Mouse (Mus musculus) hindbrain, postnatal 0 days (tissue): ENCODE measurements around the gene Mindy4. TPM values are rescaled to one million over a fixed set of nuclear protein-coding genes. Genes with fewer than 3 reads are reported as not detected.

ENCODE experiments used
- ATAC-seq: fragments of 200-750 bp; cut with Nextera tagmentation; 2 replicates; pipeline ENCODE4 v1.8.0; 2017; ENCODE audit warnings: mild to moderate bottlenecking, moderate TSS enrichment, moderate library complexity
- DNase-seq: peaks from one replicate; pipeline ENCODE4 v3.0.0-alpha.2; 2015; ENCODE audit warnings: low spot score
- H3K27ac ChIP-seq: fragments of 300-500 bp; sonication (generic); 2 replicates; pipeline ENCODE4 v1.5.1; 2014; ENCODE audit warnings: mild to moderate bottlenecking
- H3K27me3 ChIP-seq: fragments of 300-500 bp; sonication (generic); 2 replicates; pipeline ENCODE4 v1.6.1; 2014; ENCODE audit warnings: low read length, mixed read lengths; ENCODE audit not compliant: insufficient read depth
- H3K36me3 ChIP-seq: fragments of 300-500 bp; sonication (generic); 2 replicates; pipeline ENCODE4 v1.6.1; 2014; ENCODE audit warnings: low read length, mixed read lengths; ENCODE audit not compliant: insufficient read depth
- H3K4me1 ChIP-seq: fragments of 300-500 bp; sonication (generic); 2 replicates; pipeline ENCODE4 v1.6.1; 2014; ENCODE audit warnings: antibody characterized with exemption, low read length, mixed read lengths; ENCODE audit not compliant: insufficient read depth
- H3K4me2 ChIP-seq: fragments of 300-500 bp; sonication (generic); 2 replicates; pipeline ENCODE4 v1.6.1; 2014; ENCODE audit warnings: low read depth, mild to moderate bottlenecking, low read length, moderate library complexity, mixed read lengths
- H3K4me3 ChIP-seq: fragments of 300-500 bp; sonication (generic); 2 replicates; pipeline ENCODE4 v1.5.1; 2014; ENCODE audit warnings: low read length
- H3K9ac ChIP-seq: fragments of 300-500 bp; sonication (generic); replicated peaks from 2 replicates; pipeline ENCODE4 v1.6.1; 2014; ENCODE audit warnings: mild to moderate bottlenecking, low read length, moderate library complexity, mixed read lengths
- H3K9me3 ChIP-seq: fragments of 300-500 bp; sonication (generic); 2 replicates; pipeline ENCODE4 v1.6.1; 2016; ENCODE audit warnings: low read length, mixed read lengths
- CTCF ChIP-seq: IDR thresholded peaks from 2 replicates; pipeline ENCODE4 v1.5.1; 2016; ENCODE audit warnings: antibody characterized with exemption, control low read depth, low read depth
- WGBS: fragments of 180-500 bp; shearing (Covaris S2); extraction: QIAGEN DNeasy Blood & Tissue Kit; methylation state at CpG from one replicate; pipeline ENCODE4 v1.1.7; 2014; 5-methylcytosine and 5-hydroxymethylcytosine counted together
- polyA plus RNA-seq: library from polyadenylated mRNA; unstranded; fragments of >200 nt; fragmentation: Nextera tagmentation; extraction: Ambion mirVana; gene quantifications from 2 replicates; pipeline ENCODE4 v1.2.1, GENCODE M21; 2015
- total RNA-seq: library from RNA; depleted of rRNA; stranded (reverse); fragments of >200 nt; gene quantifications from 2 replicates; pipeline ENCODE4 v1.2.3, GENCODE M21; 2014

Gene Mindy4
- total and polyA plus RNA-seq, 2 experiments from 2014 or later = 8.2 to 11.7 TPM

GRCm38 (mm10) chr6:55322980-55323379, 119.8 kb downstream of the Mindy4 start:
- ATAC-seq (no peak), DNase-seq (no peak)
- TF ChIP-seq CTCF = no peak
- Histone ChIP-seq H3K27me3 (no peaks in the 10 kb centered on the region), H3K9ac (no peak overlapping the region), H3K27ac (no peak overlapping the region), H3K36me3 (no peaks in the 10 kb centered on the region), H3K4me1 (no peaks in the 10 kb centered on the region; the same call in 1 of the 2 replicates), H3K4me2 (no peak overlapping the region), H3K4me3 (no peak overlapping the region), H3K9me3 (no peaks in the 10 kb centered on the region)
- 91% methylated on average over 2 of the region's 2 CpGs for WGBS

- 87% methylated on average over 17 of the region's 17 CpGs for WGBS
- Histone ChIP-seq H3K4me2 (no peak overlapping the region), H3K27me3 (no peaks in the 10 kb centered on the region), H3K36me3 (no peaks in the 10 kb centered on the region), H3K4me1 (no peaks in the 10 kb centered on the region; the same call in 1 of the 2 replicates), H3K9ac (no peak overlapping the region), H3K9me3 (no peaks in the 10 kb centered on the region), H3K4me3 (no peak overlapping the region), H3K27ac (no peak overlapping the region)
- TF ChIP-seq CTCF = no peak
- ATAC-seq (no peak), DNase-seq (no peak)
Measured at GRCm38 (mm10) chr6:55323908-55324634, 120.9 kb downstream of the Mindy4 start.

DNA sequence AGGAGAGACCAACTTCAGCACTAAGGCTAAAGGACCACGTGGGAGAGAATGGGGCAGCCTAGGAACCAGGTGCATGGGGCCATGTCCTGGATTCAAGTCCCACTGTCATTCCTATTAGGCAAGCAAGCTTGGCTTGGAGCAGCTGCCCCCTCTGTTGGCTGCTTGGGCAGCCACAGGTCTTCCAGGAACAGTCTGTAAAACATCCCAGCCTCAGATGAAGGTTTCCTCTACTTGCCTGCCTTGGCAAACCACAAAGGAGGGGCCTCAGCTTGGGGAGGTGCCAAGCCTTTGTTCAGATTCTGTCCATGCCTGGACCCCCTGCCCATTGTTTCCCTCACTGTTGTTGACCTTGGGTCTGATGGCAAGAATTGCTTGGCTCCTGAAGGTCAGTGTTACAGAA, 121.6 kb downstream of the Mindy4 start:
- H3K36me3 ChIP-seq = no peaks in the 10 kb centered on the region
- H3K4me3 ChIP-seq = no peak overlapping the region
- no peak overlapping the region for H3K9ac ChIP-seq
- H3K27ac ChIP-seq = no peak overlapping the region
- no peaks in the 10 kb centered on the region for H3K9me3 ChIP-seq
- no peak for TF ChIP-seq CTCF
- WGBS = 65% methylated on average over 1 of the region's 1 CpGs
- H3K4me2 ChIP-seq = no peak overlapping the region
- H3K4me1 ChIP-seq = no peaks in the 10 kb centered on the region
- no peaks in the 10 kb centered on the region for H3K27me3 ChIP-seq
- ATAC-seq (no peak), DNase-seq (no peak)

DNA sequence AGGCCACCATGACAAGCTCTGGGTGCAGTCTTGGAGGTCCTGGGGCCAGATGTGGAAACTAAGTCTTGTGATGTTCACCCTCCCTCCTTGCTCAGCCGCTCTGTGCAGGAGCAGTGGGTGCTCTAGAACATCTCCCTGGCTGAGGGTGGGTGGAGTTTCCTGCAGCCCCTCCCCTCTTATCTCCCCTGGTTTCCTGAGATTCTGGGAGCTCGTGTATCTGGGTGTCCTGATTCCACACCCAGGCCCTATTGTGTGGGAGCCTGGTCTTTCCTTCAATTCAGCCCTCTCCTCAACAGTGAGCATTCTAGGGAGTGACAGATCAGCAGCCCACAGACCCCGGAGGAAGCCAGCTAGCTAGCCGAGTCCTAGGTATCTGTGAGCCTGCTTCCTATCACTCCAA, 123.1 kb downstream of the Mindy4 start:
- H3K9me3 ChIP-seq = no peaks in the 10 kb centered on the region
- H3K9ac ChIP-seq = no peak overlapping the region
- no peaks in the 10 kb centered on the region for H3K4me1 ChIP-seq
- H3K4me3 ChIP-seq = no peak overlapping the region
- ATAC-seq (no peak), DNase-seq (no peak)
- no peaks in the 10 kb centered on the region for H3K36me3 ChIP-seq
- no peaks in the 10 kb centered on the region for H3K27me3 ChIP-seq
- H3K27ac ChIP-seq = no peak overlapping the region
- H3K4me2 ChIP-seq = no peak overlapping the region
- TF ChIP-seq CTCF = no peak
- 78% methylated on average over 4 of the region's 4 CpGs for WGBS

DNA sequence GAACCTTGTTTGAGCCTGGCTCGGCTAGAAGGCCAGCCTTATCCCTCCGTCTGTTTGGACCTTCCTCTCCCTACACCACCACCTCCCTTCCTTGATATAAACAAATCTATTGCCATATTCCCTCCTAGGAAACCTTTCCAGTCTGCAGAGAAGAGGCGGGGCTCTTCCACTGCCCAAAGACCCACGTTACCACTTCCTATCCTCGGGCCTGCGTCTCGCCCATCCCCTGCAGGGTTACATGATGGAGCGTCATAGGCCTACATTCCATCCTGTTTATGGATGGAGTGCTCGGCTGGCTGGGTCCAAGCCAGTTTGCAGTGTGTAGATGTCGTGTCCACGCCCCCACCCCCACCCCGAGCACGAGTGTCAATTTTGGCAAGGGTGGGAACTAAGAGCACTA, 124.1 kb downstream of the Mindy4 start:
- H3K27me3 ChIP-seq = no peaks in the 10 kb centered on the region
- no peak for TF ChIP-seq CTCF
- ATAC-seq = no peak

DNA sequence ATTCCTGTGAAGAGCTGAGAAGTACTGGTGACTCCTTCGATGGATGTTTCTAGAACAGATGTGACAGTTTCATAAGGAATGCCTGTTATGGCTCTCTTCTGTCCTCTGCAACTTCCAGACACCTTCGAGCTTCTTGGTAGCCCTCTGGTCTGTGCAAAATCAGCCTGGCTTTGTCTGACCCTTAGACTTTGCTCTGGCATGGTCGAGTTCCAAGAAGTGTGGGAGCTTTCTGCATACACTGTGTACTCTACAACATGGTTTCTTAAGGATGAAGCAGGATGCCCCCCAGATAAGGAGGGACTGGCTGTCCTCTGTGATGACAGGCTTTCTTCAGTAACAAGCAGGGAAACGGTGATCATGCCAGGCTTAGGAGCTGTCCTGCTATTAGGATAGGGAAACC, 125.0 kb downstream of the Mindy4 start:
- WGBS = 81% methylated on average over 4 of the region's 4 CpGs
- Histone ChIP-seq H3K36me3 (no peaks in the 10 kb centered on the region), H3K4me2 (no peak overlapping the region), H3K9me3 (no peaks in the 10 kb centered on the region), H3K27ac (no peak overlapping the region), H3K9ac (no peak overlapping the region), H3K4me3 (no peak overlapping the region), H3K27me3 (no peaks in the 10 kb centered on the region), H3K4me1 (peaks cover 7% of the 10 kb centered on the region; the same call in 1 of the 2 replicates)
- DNase-seq = no peak
- ATAC-seq = no peak
- no peak for TF ChIP-seq CTCF

More for the DNA sequence above, 124.1 kb downstream of the Mindy4 start:
- 85% methylated on average over 13 of the region's 13 CpGs for WGBS
- Histone ChIP-seq H3K4me1 (peaks cover 3% of the 10 kb centered on the region; the same call in 1 of the 2 replicates), H3K9me3 (no peaks in the 10 kb centered on the region), H3K9ac (no peak overlapping the region), H3K4me3 (no peak overlapping the region), H3K4me2 (no peak overlapping the region), H3K27ac (no peak overlapping the region), H3K36me3 (no peaks in the 10 kb centered on the region)
- no peak for DNase-seq

GRCm38 (mm10) chr6:55331315-55331714, 128.1 kb downstream of the Mindy4 start:
- H3K27me3 ChIP-seq = no peaks in the 10 kb centered on the region
- WGBS = 68% methylated on average over 6 of the region's 6 CpGs
- no peak overlapping the region for H3K9ac ChIP-seq
- peaks cover 11% of the 10 kb centered on the region for H3K4me1 ChIP-seq
- ATAC-seq (no peak), DNase-seq (no peak)
- H3K4me3 ChIP-seq = no peak overlapping the region
- no peak overlapping the region for H3K4me2 ChIP-seq
- no peaks in the 10 kb centered on the region for H3K36me3 ChIP-seq
- no peaks in the 10 kb centered on the region for H3K9me3 ChIP-seq
- no peak overlapping the region for H3K27ac ChIP-seq
- no peak for TF ChIP-seq CTCF
